In the genomic region with DNA sequence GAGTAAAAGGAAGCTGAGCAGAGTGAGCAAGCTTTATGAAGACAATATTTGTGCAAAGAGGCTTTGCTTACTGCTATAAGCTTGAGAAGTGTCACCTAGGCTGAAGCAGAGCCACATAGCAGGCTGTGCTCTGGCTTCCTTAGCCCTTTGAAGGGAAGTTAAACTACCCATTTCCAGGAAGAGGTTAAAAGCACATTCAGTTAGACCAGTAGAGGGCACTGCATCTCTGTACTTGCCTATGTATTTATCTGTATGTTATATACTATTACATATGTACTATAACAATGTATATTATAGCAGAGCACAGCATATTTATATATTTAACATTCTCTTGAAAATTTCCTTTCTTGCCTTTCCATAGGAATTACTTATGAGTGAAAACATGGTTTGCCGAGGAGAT, we compare ENCODE assay signal across 8 mouse cellular contexts. TPM values are rescaled to one million over a fixed set of nuclear protein-coding genes. Genes with fewer than 3 reads are reported as not detected.
DNase-seq lines count a peak whose midpoint lies in the region; ATAC-seq lines count a peak whose summit lies in the region.

No protein-coding gene starts in this region.

- peak; percentile 40 for DNase-seq in hindbrain, embryonic 11.5 days (ENCODE audit: low spot score)
- DNase-seq in hindbrain, embryonic 10.5 days (ENCODE audit: low spot score) = no peak
- DNase-seq in 416B (ENCODE audit: low read depth) = peak; percentile 52
- peak; percentile 9 for DNase-seq in Muller cell, postnatal 12 days (ENCODE audit: inconsistent ontology term)
- DNase-seq in neural tube, embryonic 10.5 days (ENCODE audit: extremely low spot score, low spot score) = no peak

- 98% methylated on average over 1 of the region's 1 CpGs for WGBS in hindbrain, embryonic 11.5 days
- WGBS in hindbrain, embryonic 10.5 days = 97% methylated on average over 1 of the region's 1 CpGs
- WGBS in midbrain, embryonic 15.5 days = 93% methylated on average over 1 of the region's 1 CpGs

- H3K4me3 ChIP-seq in hindbrain, embryonic 11.5 days (ENCODE audit: low read depth, low read length) = no peak overlapping the region
- no peak overlapping the region for H3K4me3 ChIP-seq in hindbrain, embryonic 10.5 days
- no peak overlapping the region for H3K4me3 ChIP-seq in midbrain, embryonic 15.5 days

- no peaks in the 10 kb centered on the region for H3K27me3 ChIP-seq in hindbrain, embryonic 11.5 days (ENCODE audit: control insufficient read depth, insufficient read depth, low read length)
- H3K27me3 ChIP-seq in hindbrain, embryonic 10.5 days (ENCODE audit: insufficient read depth, poor library complexity, severe bottlenecking) = no peaks in the 10 kb centered on the region
- H3K27me3 ChIP-seq in midbrain, embryonic 15.5 days (replicated peaks) = no peaks in the 10 kb centered on the region

- H3K9ac ChIP-seq in hindbrain, embryonic 11.5 days (ENCODE audit: low read depth, low read length) = no peak overlapping the region
- H3K9ac ChIP-seq in midbrain, embryonic 15.5 days = no peak overlapping the region

- no peaks in the 10 kb centered on the region for H3K9me3 ChIP-seq in hindbrain, embryonic 11.5 days (ENCODE audit: control insufficient read depth, low read length)
- no peaks in the 10 kb centered on the region for H3K9me3 ChIP-seq in hindbrain, embryonic 10.5 days
- H3K9me3 ChIP-seq in midbrain, embryonic 15.5 days = no peaks in the 10 kb centered on the region

- no peak overlapping the region for H3K4me2 ChIP-seq in hindbrain, embryonic 11.5 days (replicated peaks; ENCODE audit: low read depth, low read length)
- H3K4me2 ChIP-seq in midbrain, embryonic 15.5 days = no peak overlapping the region

- no peaks in the 10 kb centered on the region for H3K4me1 ChIP-seq in hindbrain, embryonic 11.5 days (replicated peaks; ENCODE audit: control insufficient read depth, insufficient read depth, low read length)
- no peaks in the 10 kb centered on the region for H3K4me1 ChIP-seq in hindbrain, embryonic 10.5 days (replicated peaks)
- no peaks in the 10 kb centered on the region for H3K4me1 ChIP-seq in midbrain, embryonic 15.5 days

- H3K36me3 ChIP-seq in hindbrain, embryonic 11.5 days (ENCODE audit: control insufficient read depth, insufficient read depth, low read length) = no peaks in the 10 kb centered on the region
- no peaks in the 10 kb centered on the region for H3K36me3 ChIP-seq in hindbrain, embryonic 10.5 days
- no peaks in the 10 kb centered on the region for H3K36me3 ChIP-seq in midbrain, embryonic 15.5 days (replicated peaks)

- ATAC-seq in hindbrain, embryonic 11.5 days (ENCODE audit: low FRiP score) = no peak
- ATAC-seq in inflammation-experienced regulatory T-cells, adult 6 months = peak; percentile 78
- no peak for ATAC-seq in megakaryocyte progenitor cell, adult 5-6 weeks (replicated peaks; ENCODE audit: poor library complexity)
- ATAC-seq in midbrain, embryonic 15.5 days (replicated peaks) = no peak

- no peak overlapping the region for H3K27ac ChIP-seq in hindbrain, embryonic 11.5 days (ENCODE audit: low read depth, low read length)
- no peak overlapping the region for H3K27ac ChIP-seq in hindbrain, embryonic 10.5 days
- H3K27ac ChIP-seq in midbrain, embryonic 15.5 days = no peak overlapping the region

RNA-seq across cellular contexts. Expression of gene Nrn1, which starts 54.4 kb away (rescaled TPM):
- 39.5 and 44.5 TPM in 2 replicates for polyA plus RNA-seq in hindbrain, embryonic 11.5 days (2014; fragmentation: Nextera tagmentation; extraction: Ambion mirVana)
- polyA plus RNA-seq in hindbrain, embryonic 10.5 days (2016; fragmentation: Nextera tagmentation; extraction: Ambion mirVana) = 10.8 and 21.6 TPM in 2 replicates
- polyA plus RNA-seq in inflammation-experienced regulatory T-cells, adult 6 months (2017; shearing (Covaris generic)) = 10 to 100 TPM; 36.9 to 46.4 (median 42.7) TPM
- not detected in 2 replicates for total RNA-seq in megakaryocyte progenitor cell, adult 5-6 weeks (2015)
- total RNA-seq in megakaryocyte progenitor cell, adult 5-6 weeks (2017) = not detected in 2 replicates
- 62.0 and 64.3 TPM in 2 replicates for polyA plus RNA-seq in midbrain, embryonic 15.5 days (2015; fragmentation: Nextera tagmentation; extraction: Ambion mirVana)

Comparison
In these comparisons a context has a peak if more than half of its experiments do, and no peak if none do; other contexts are left out.
1. DNase-seq: peak in hindbrain, embryonic 11.5 days (single experiment), 416B (single experiment) and Muller cell, postnatal 12 days (single experiment); none in hindbrain, embryonic 10.5 days (single experiment) and neural tube, embryonic 10.5 days (single experiment).